Mouse (Mus musculus) midbrain, embryonic 15.5 days (tissue): ENCODE measurements around the gene Naip1. TPM values are rescaled to one million over a fixed set of nuclear protein-coding genes. Genes with fewer than 3 reads are reported as not detected.
"Not testable (repeated sequence)": the region's sequence is repeated elsewhere in the genome, so short reads cannot be mapped to it uniquely, and the experiment has no call there.

ENCODE experiments used
- ATAC-seq: fragments of 200-750 bp; cut with Nextera tagmentation; replicated peaks from 2 replicates; pipeline ENCODE4 v1.8.0; 2017; ENCODE audit warnings: moderate TSS enrichment
- H3K27ac ChIP-seq: fragments of 300-500 bp; sonication (generic); 2 replicates; pipeline ENCODE4 v1.5.1; 2015; ENCODE audit warnings: mild to moderate bottlenecking, inconsistent platforms
- H3K27me3 ChIP-seq: fragments of 300-500 bp; sonication (generic); replicated peaks from 2 replicates; pipeline ENCODE4 v1.6.1; 2015; ENCODE audit warnings: inconsistent platforms
- H3K36me3 ChIP-seq: fragments of 300-500 bp; sonication (generic); replicated peaks from 2 replicates; pipeline ENCODE4 v1.6.1; 2015; ENCODE audit warnings: inconsistent platforms
- H3K4me1 ChIP-seq: fragments of 300-500 bp; sonication (generic); 2 replicates; pipeline ENCODE4 v1.6.1; 2015; ENCODE audit warnings: inconsistent platforms
- H3K4me2 ChIP-seq: fragments of 300-500 bp; sonication (generic); 2 replicates; pipeline ENCODE4 v1.6.1; 2015; ENCODE audit warnings: inconsistent platforms, mild to moderate bottlenecking, moderate library complexity
- H3K4me3 ChIP-seq: fragments of 300-500 bp; sonication (generic); 2 replicates; pipeline ENCODE4 v1.5.1; 2015; ENCODE audit warnings: mild to moderate bottlenecking, inconsistent platforms
- H3K9ac ChIP-seq: fragments of 300-500 bp; sonication (generic); 2 replicates; pipeline ENCODE4 v1.6.1; 2015; ENCODE audit warnings: mild to moderate bottlenecking, inconsistent platforms
- H3K9me3 ChIP-seq: fragments of 300-500 bp; sonication (generic); 2 replicates; pipeline ENCODE4 v1.6.1; 2016; ENCODE audit warnings: inconsistent platforms
- WGBS: fragments of 180-500 bp; shearing (Covaris S2); methylation state at CpG from one replicate; pipeline ENCODE4 v1.1.7; 2015; ENCODE audit warnings: mixed read lengths; 5-methylcytosine and 5-hydroxymethylcytosine counted together
- polyA plus RNA-seq: library from polyadenylated mRNA; unstranded; fragments of >200 nt; fragmentation: Nextera tagmentation; extraction: Ambion mirVana; gene quantifications from 2 replicates; pipeline ENCODE4 v1.2.1, GENCODE M21; 2015

Naip1 gene
- polyA plus RNA-seq, 1 experiment from 2014 or later = 0.10 TPM

GRCm38 (mm10) chr13:100440116-100440515, 12.6 kb downstream of the Naip1 start:
- Histone ChIP-seq H3K4me3 (no peak overlapping the region), H3K4me2 (no peak overlapping the region), H3K9me3 (no peaks in the 10 kb centered on the region), H3K36me3 (no peaks in the 10 kb centered on the region), H3K27me3 (no peaks in the 10 kb centered on the region), H3K9ac (no peak overlapping the region), H3K4me1 (no peaks in the 10 kb centered on the region), H3K27ac (no peak overlapping the region)
- WGBS = 70% methylated on average over 3 of the region's 3 CpGs
- ATAC-seq = no peak

DNA sequence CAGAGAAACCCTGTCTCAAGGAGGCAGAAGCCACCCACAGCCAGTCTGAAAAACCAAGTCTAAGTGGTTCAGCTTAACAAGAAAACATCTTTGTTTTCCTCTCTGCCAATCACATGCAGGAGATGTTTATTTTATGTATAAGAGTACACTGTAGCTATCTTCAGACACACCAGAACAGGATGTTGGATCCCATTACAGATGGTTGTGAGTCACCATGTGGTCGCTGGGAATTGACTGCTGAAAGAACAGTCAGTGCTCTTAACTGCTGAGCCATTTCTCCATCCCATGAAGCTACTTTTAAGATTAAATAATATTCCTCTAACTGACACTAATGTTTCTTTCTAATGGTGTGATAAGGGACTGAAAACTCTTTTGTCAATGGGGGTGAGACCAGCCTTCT, 14.0 kb downstream of the Naip1 start:
- Histone ChIP-seq H3K9me3 (no peaks in the 10 kb centered on the region), H3K27me3 (no peaks in the 10 kb centered on the region), H3K36me3 (no peaks in the 10 kb centered on the region), H3K4me2 (no peak overlapping the region), H3K9ac (no peak overlapping the region), H3K4me1 (no peaks in the 10 kb centered on the region), H3K4me3 (no peak overlapping the region), H3K27ac (no peak overlapping the region)
- 63% methylated on average over 1 of the region's 1 CpGs for WGBS
- no peak for ATAC-seq

- H3K4me2 ChIP-seq = no peak overlapping the region
- no peaks in the 10 kb centered on the region for H3K4me1 ChIP-seq
- no peak overlapping the region for H3K27ac ChIP-seq
- H3K27me3 ChIP-seq = no peaks in the 10 kb centered on the region
- H3K9me3 ChIP-seq = no peaks in the 10 kb centered on the region
- ATAC-seq = no peak
- no peak overlapping the region for H3K9ac ChIP-seq
- H3K36me3 ChIP-seq = no peaks in the 10 kb centered on the region
- H3K4me3 ChIP-seq = no peak overlapping the region
- 75% methylated on average over 3 of the region's 3 CpGs for WGBS
Measured at GRCm38 (mm10) chr13:100437322-100437825, 15.3 kb downstream of the Naip1 start.

GRCm38 (mm10) chr13:100436556-100437163, 16.0 kb downstream of the Naip1 start:
- H3K4me1 ChIP-seq, H3K36me3 ChIP-seq, ATAC-seq, H3K4me2 ChIP-seq, H3K27me3 ChIP-seq, H3K27ac ChIP-seq, H3K4me3 ChIP-seq, H3K9me3 ChIP-seq, H3K9ac ChIP-seq: not testable (repeated sequence)
- WGBS = 80% methylated on average over 1 of the region's 1 CpGs

DNA sequence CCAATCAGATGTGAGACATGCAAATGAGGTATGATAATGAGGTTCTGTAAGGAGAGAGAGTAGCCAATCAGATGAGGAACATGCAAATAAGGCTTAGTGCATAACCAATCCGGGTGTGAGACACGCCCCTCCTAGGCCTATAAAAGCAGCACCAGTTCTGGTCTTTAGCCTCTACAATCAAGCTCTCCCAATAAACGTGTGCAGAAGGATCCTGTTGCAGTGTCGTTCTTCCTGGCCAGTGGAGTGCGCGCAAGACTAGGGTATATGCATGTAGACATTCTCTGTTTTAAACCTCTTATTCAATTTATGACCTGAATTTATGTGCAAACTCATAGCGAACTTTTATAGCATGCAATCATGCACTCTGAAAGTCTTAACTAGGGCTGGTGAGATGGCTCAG, 32.7 kb downstream of the Naip1 start:
- H3K36me3 ChIP-seq, H3K4me2 ChIP-seq, H3K4me1 ChIP-seq, H3K9ac ChIP-seq, ATAC-seq, H3K27ac ChIP-seq, H3K4me3 ChIP-seq, H3K9me3 ChIP-seq, H3K27me3 ChIP-seq: not testable (repeated sequence)
- WGBS = 84% methylated on average over 7 of the region's 7 CpGs

DNA sequence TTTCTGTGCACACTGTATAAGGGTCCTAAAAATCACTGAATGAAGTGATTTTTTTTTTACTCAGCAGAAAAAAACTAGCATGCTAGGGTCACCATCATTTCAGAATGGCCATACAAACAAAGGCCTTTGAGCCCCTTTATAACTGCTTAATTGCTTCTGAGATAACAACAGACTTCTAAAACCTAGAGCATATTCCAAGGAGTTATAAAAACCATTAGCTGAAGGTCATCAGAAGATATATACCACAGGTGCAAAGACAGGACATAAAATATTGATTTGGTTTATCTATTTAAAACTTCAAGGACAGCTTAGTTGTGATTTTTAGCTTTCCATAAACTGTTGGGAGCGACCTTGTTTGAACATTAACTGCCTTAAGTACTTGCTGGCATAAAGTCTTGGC, 38.2 kb downstream of the Naip1 start:
- H3K36me3 ChIP-seq = no peaks in the 10 kb centered on the region
- H3K4me2 ChIP-seq = no peak overlapping the region
- no peak overlapping the region for H3K4me3 ChIP-seq

GRCm38 (mm10) chr13:100409825-100410224, 42.8 kb downstream of the Naip1 start:
- no peaks in the 10 kb centered on the region for H3K9me3 ChIP-seq
- no peaks in the 10 kb centered on the region for H3K4me1 ChIP-seq
- no peaks in the 10 kb centered on the region for H3K27me3 ChIP-seq
- no peak overlapping the region for H3K27ac ChIP-seq
- no peak overlapping the region for H3K4me3 ChIP-seq
- H3K9ac ChIP-seq = no peak overlapping the region
- no peaks in the 10 kb centered on the region for H3K36me3 ChIP-seq
- 83% methylated on average over 4 of the region's 4 CpGs for WGBS
- no peak for ATAC-seq
- no peak overlapping the region for H3K4me2 ChIP-seq

More for the DNA sequence above, 38.2 kb downstream of the Naip1 start:
- ATAC-seq = no peak
- H3K4me1 ChIP-seq = no peaks in the 10 kb centered on the region
- H3K27me3 ChIP-seq = no peaks in the 10 kb centered on the region
- 53% methylated on average over 1 of the region's 1 CpGs for WGBS
- H3K9me3 ChIP-seq = no peaks in the 10 kb centered on the region
- H3K27ac ChIP-seq = no peak overlapping the region
- no peak overlapping the region for H3K9ac ChIP-seq

GRCm38 (mm10) chr13:100409181-100409580, 43.5 kb downstream of the Naip1 start:
- no peaks in the 10 kb centered on the region for H3K36me3 ChIP-seq
- no peaks in the 10 kb centered on the region for H3K27me3 ChIP-seq
- H3K27ac ChIP-seq = no peak overlapping the region
- no peaks in the 10 kb centered on the region for H3K9me3 ChIP-seq
- H3K4me2 ChIP-seq = no peak overlapping the region
- H3K9ac ChIP-seq = no peak overlapping the region
- WGBS = 93% methylated on average over 5 of the region's 5 CpGs
- H3K4me1 ChIP-seq = no peaks in the 10 kb centered on the region
- no peak overlapping the region for H3K4me3 ChIP-seq
- ATAC-seq = no peak

DNA sequence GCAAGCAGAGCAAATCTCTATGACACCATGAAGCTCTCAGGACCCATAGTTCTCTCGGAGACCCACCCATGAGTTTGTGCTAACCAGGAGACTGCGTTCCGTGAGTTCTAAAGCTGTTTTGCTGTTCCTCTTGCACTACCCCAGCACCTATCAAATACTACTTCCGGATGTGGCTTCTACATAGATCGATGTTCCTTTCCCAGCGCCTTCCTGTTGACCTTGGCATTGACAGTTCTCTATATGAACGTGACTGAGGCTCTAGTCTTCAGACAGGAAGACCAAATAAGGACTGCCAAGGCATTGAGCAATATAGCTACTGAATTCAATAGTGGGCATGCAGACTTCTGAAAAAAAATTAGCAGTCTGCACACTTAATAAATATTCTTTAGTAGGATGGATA, 44.4 kb downstream of the Naip1 start:
- Histone ChIP-seq H3K27me3 (no peaks in the 10 kb centered on the region), H3K27ac (no peak overlapping the region), H3K4me1 (no peaks in the 10 kb centered on the region), H3K4me3 (no peak overlapping the region), H3K9ac (no peak overlapping the region), H3K4me2 (no peak overlapping the region), H3K36me3 (no peaks in the 10 kb centered on the region), H3K9me3 (no peaks in the 10 kb centered on the region)
- ATAC-seq = no peak
- 90% methylated on average over 7 of the region's 7 CpGs for WGBS

- not testable (repeated sequence) for H3K9ac ChIP-seq, H3K27me3 ChIP-seq, H3K36me3 ChIP-seq, H3K27ac ChIP-seq, ATAC-seq, H3K4me3 ChIP-seq, H3K4me1 ChIP-seq, H3K9me3 ChIP-seq, H3K4me2 ChIP-seq
- WGBS = 80% methylated on average over 7 of the region's 7 CpGs
Measured at GRCm38 (mm10) chr13:100402930-100403637, 49.6 kb downstream of the Naip1 start.

GRCm38 (mm10) chr13:100391021-100391420, 61.6 kb downstream of the Naip1 start:
- H3K27me3 ChIP-seq, H3K4me1 ChIP-seq, H3K4me2 ChIP-seq, H3K9ac ChIP-seq, ATAC-seq, H3K4me3 ChIP-seq, H3K9me3 ChIP-seq, H3K27ac ChIP-seq, H3K36me3 ChIP-seq: not testable (repeated sequence)
- WGBS = 33% methylated on average over 5 of the region's 5 CpGs

GRCm38 (mm10) chr13:100370536-100370935, 82.1 kb downstream of the Naip1 start:
- Histone ChIP-seq H3K4me3 (no peak overlapping the region), H3K9me3 (no peaks in the 10 kb centered on the region), H3K36me3 (no peaks in the 10 kb centered on the region), H3K9ac (no peak overlapping the region), H3K4me2 (no peak overlapping the region), H3K4me1 (no peaks in the 10 kb centered on the region), H3K27me3 (no peaks in the 10 kb centered on the region), H3K27ac (no peak overlapping the region)
- ATAC-seq = no peak
- WGBS = 100% methylated on average over 1 of the region's 1 CpGs
